Mouse (Mus musculus) stomach, embryonic 16.5 days (tissue): Measurements from ENCODE around the gene Dffa. TPM values are rescaled to one million over a fixed set of nuclear protein-coding genes. Genes with fewer than 3 reads are reported as not detected.

ENCODE experiments used
- ATAC-seq: fragments of 200-750 bp; cut with Nextera tagmentation; 2 replicates; pipeline ENCODE4 v1.8.0; 2017; ENCODE audit warnings: moderate number of reproducible peaks, moderate TSS enrichment; ENCODE audit not compliant: insufficient read depth, low FRiP score
- H3K27ac ChIP-seq: fragments of 300-500 bp; sonication (generic); 2 replicates; pipeline ENCODE4 v1.5.1; 2014; ENCODE audit warnings: low read length
- H3K27me3 ChIP-seq: fragments of 300-500 bp; sonication (generic); 2 replicates; pipeline ENCODE4 v1.6.1; 2014; ENCODE audit warnings: low read length, control low read depth, mixed read lengths; ENCODE audit not compliant: control insufficient read depth, insufficient read depth
- H3K36me3 ChIP-seq: fragments of 300-500 bp; sonication (generic); 2 replicates; pipeline ENCODE4 v1.6.1; 2014; ENCODE audit warnings: low read length; ENCODE audit not compliant: control insufficient read depth, insufficient read depth
- H3K4me1 ChIP-seq: fragments of 300-500 bp; sonication (generic); 2 replicates; pipeline ENCODE4 v1.6.1; 2014; ENCODE audit warnings: low read length, control low read depth, mixed read lengths; ENCODE audit not compliant: control insufficient read depth, insufficient read depth
- H3K4me2 ChIP-seq: fragments of 300-500 bp; sonication (generic); 2 replicates; pipeline ENCODE4 v1.6.1; 2014; ENCODE audit warnings: low read depth, low read length, mixed read lengths
- H3K4me3 ChIP-seq: fragments of 300-500 bp; sonication (generic); replicated peaks from 2 replicates; pipeline ENCODE4 v1.5.1; 2014; ENCODE audit warnings: mild to moderate bottlenecking, low read length
- H3K9ac ChIP-seq: fragments of 300-500 bp; sonication (generic); 2 replicates; pipeline ENCODE4 v1.6.1; 2014; ENCODE audit warnings: low read length
- H3K9me3 ChIP-seq: fragments of 300-500 bp; sonication (generic); replicated peaks from 2 replicates; pipeline ENCODE4 v1.6.1; 2016; ENCODE audit warnings: low read length, control low read depth; ENCODE audit not compliant: control insufficient read depth
- WGBS: fragments of 180-500 bp; shearing (Covaris S2); extraction: QIAGEN DNeasy Blood & Tissue Kit; methylation state at CpG from one replicate; pipeline ENCODE4 v1.1.7; 2014; 5-methylcytosine and 5-hydroxymethylcytosine counted together
- polyA plus RNA-seq: library from polyadenylated mRNA; unstranded; fragments of >200 nt; fragmentation: Nextera tagmentation; extraction: Ambion mirVana; gene quantifications from 2 replicates; pipeline ENCODE4 v1.2.1, GENCODE M21; 2015

The Dffa gene
- polyA plus RNA-seq, 1 experiment from 2014 or later = 32.3 TPM

DNA sequence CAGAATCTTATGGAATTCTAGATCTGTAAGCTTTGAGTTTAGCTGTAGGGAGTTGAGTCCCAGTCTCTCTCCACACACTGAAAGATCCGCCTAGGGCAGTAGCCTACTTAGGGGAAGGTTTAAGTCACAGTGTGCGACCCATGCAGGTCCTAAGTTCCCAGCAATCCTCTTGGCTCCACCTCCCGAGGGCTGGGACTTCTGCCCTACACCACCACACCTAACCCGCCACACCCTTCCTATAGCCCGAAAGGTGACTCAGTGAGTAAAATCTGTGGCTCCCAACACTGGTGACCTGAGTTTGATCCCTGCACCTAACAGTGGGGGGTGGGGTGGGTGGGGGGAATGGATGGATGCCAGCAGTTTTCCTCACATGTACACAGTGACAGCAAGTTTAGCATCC is 19.5 kb downstream of the Dffa start:
- Histone ChIP-seq H3K4me1 (no peaks in the 10 kb centered on the region), H3K4me2 (no peak overlapping the region), H3K9ac (no peak overlapping the region), H3K36me3 (no peaks in the 10 kb centered on the region), H3K9me3 (no peaks in the 10 kb centered on the region), H3K27ac (no peak overlapping the region), H3K27me3 (no peaks in the 10 kb centered on the region), H3K4me3 (no peak overlapping the region)
- ATAC-seq = peak; percentile 57; the same call in 1 of the 2 replicates
- WGBS = 50% methylated on average over 5 of the region's 5 CpGs

DNA sequence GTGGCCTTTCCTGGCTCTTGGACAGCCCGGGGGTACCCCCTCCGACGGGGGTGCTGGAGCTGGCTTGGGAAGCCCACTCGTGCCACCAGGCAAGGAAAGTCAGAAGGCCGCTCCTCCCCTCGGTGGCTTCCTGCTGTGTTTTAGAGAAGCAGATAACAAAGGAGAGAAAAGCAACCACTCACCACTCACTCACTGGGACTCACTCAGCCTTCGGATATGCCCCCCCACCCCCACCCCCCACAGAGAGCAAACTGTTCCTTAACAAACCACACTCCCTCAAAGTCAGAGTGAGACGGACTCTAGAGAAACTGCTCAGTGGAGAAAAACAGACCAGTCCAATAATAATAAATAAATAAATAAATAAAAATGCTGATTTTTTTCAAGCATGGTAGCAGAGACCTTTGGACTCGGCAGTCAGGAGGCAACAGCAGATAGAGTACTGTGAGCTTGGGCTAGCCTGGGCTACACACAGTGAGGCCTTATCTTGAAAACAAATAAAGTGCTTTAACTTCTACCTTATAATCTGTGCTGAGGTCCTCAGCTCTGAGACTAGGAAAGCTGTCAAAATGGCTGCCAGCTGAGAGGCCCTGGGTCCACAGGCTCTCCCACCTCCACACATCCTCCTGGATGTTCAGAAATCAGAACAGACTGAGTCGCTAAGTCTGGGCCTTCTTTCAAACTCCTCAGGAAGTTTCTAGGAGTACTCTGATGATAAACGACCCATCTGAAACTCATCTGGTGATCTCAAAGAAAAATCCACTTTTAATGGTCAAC is 21.6 kb downstream of the Dffa start:
- Histone ChIP-seq H3K36me3 (no peaks in the 10 kb centered on the region), H3K4me3 (no peak overlapping the region), H3K4me1 (no peaks in the 10 kb centered on the region), H3K27ac (no peak overlapping the region), H3K27me3 (no peaks in the 10 kb centered on the region), H3K4me2 (no peak overlapping the region), H3K9me3 (no peaks in the 10 kb centered on the region), H3K9ac (no peak overlapping the region)
- ATAC-seq = no peak
- WGBS = 67% methylated on average over 11 of the region's 11 CpGs

DNA sequence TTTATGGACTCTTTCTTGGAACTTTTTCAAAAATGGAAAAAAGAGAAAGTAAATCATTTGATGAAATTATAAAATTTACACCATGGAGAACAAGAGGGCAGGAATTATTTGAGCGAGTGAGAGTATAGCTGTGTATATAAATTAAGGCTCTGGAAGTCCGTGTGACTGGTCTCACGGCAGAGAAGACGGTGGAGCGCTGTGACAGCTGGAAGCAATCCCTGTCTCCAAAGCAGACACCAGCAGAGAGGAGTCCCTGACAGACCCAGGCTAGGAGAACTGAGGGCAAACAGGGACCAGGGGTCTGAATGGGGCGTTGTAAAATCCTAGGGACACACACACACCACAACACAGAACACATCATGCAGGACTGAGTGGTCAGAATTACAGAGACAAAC is 22.2 kb downstream of the Dffa start:
- ATAC-seq = no peak
- Histone ChIP-seq H3K9ac (no peak overlapping the region), H3K4me1 (no peaks in the 10 kb centered on the region), H3K27me3 (no peaks in the 10 kb centered on the region), H3K4me3 (no peak overlapping the region), H3K27ac (no peak overlapping the region), H3K4me2 (no peak overlapping the region), H3K36me3 (no peaks in the 10 kb centered on the region), H3K9me3 (no peaks in the 10 kb centered on the region)
- WGBS = 43% methylated on average over 6 of the region's 6 CpGs

DNA sequence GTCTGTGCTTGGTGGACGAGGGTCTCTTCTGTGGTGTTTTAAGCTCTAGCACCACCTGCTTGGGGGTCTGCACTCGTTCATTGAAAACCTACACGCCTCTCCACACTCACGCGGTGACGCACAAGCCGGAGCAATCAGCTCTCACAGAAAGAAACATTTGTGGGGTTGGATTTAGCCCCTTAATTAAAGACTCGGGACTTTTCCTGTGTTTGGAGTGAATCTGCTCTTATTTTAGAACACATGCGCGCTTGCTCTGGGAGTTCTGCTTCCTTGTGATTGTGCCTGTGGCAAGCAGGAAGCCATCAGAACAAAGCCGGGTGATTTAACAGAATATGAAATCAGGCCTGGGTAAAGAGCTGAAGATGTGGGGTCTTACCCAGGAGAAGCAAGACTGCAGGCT is 22.7 kb downstream of the Dffa start, which contains the start of gene Cort:
Cort (minus strand) TSS at position 101 of the 400 bp plus-strand sequence.
- Histone ChIP-seq H3K9ac (no peak within 1 kb of the TSS), H3K4me3 (no peak within 1 kb of the TSS), H3K4me1 (no peaks in the 10 kb centered on the region), H3K27ac (no peak within 1 kb of the TSS), H3K4me2 (no peak within 1 kb of the TSS), H3K36me3 (no peaks in the 10 kb centered on the region), H3K27me3 (no peaks in the 10 kb centered on the region), H3K9me3 (no peaks in the 10 kb centered on the region)
- 76% methylated on average over 11 of the region's 11 CpGs for whole genome bisulfite sequencing
- ATAC-seq = no peak

DNA sequence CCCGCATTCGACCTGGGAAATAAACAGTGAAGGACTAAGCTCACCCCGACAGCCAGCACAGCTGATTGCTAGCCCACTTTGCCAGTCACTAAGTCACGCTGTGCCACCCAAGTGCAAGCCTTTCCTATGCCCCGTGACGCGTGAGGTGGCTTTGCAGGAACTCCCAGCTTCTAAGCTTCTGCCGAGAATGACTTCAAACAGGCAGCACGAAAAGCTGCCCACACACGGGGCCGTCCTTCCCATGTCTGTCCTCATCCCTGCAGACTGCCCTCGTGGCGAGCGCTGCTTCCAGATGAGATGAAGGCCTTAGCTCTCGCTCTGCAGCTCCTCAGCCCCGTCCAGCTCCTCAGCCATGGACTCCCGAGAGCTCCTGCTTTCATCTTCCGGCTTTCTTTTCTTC is 24.5 kb downstream of the Dffa start:
- Histone ChIP-seq H3K4me2 (no peak overlapping the region), H3K27me3 (no peaks in the 10 kb centered on the region), H3K9ac (no peak overlapping the region), H3K36me3 (no peaks in the 10 kb centered on the region), H3K4me3 (no peak overlapping the region), H3K4me1 (no peaks in the 10 kb centered on the region), H3K27ac (no peak overlapping the region), H3K9me3 (no peaks in the 10 kb centered on the region)
- WGBS = 53% methylated on average over 18 of the region's 18 CpGs
- ATAC-seq = no peak

DNA sequence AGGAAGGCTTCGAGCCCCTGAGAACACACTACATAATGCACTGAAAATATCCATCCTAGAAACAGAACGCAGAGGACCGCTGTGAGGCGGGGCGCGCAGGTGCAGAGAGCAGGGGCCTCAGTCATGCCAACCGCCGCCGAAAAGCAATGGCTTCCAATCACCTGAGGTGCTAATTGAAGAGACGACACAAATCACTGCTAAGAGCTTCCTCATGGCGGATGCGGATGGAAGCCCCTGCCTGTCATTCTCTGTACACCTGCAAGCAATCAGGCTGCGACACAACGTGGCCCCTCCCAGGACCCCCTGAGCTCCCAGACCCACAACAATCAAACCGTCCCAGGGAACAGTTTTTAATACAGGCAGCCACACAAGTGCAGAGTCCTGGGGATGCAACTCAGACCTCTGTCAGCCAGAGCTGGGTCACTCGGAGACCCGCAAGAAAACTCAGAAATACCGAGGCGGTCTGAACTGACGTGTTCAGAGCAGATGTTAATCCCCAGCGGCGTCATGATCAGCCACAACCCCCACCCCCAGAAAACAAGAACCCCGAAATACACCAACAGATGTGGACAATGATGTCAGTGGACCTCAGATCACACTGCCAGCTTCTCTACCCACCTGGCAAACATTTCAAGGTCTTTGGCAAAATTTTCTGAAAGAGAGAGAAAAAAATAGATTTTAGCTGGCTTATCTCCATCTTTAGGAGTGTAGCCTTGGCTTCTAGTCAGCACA is 27.2 kb downstream of the Dffa start:
- 88% methylated on average over 23 of the region's 23 CpGs for WGBS
- no peak overlapping the region for H3K9ac ChIP-seq
- H3K4me3 ChIP-seq = no peak overlapping the region
- H3K27ac ChIP-seq = no peak overlapping the region
- H3K9me3 ChIP-seq = no peaks in the 10 kb centered on the region
- ATAC-seq = no peak
- H3K36me3 ChIP-seq = no peaks in the 10 kb centered on the region
- H3K4me1 ChIP-seq = no peaks in the 10 kb centered on the region
- H3K27me3 ChIP-seq = no peaks in the 10 kb centered on the region
- no peak overlapping the region for H3K4me2 ChIP-seq

DNA sequence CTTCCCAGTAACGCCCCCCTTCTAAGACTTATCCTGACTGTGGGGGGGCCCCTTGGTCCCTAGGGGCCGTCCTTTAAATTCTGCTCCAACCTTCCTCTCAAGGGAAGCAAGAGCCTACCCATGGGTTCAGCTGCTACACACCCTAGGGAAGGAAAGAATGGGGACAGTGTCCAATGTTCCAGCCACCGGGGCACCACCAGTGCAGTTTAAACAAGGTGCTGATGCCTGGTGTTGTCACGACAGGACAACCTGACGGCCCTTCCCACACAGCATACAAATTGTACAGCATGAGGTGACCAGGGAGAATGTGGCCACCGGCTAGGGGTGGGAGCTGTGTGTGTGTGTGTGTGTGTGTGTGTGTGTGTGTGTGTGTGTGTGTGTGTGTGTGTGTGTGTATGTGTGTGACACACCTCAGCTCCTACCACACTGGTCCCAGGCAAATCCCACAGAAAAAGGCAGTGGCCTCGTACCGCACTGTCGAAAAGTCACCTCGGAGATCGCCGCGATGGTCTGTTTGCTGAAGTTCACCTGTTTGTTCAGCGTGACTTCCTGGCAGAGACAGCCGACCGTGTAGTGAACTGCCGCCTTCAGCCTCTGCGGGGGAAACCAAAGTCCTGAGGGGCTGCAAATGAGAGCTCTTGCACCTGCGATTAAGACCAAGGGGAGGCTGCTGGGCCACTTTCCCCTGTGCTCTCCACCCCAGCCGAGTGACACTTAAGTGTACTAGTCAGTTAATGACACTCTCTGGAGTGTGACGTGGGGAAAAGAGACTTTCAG is 28.0 kb downstream of the Dffa start:
- Histone ChIP-seq H3K27ac (no peak overlapping the region), H3K9me3 (no peaks in the 10 kb centered on the region), H3K27me3 (no peaks in the 10 kb centered on the region), H3K4me1 (peaks cover 7% of the 10 kb centered on the region), H3K4me2 (no peak overlapping the region), H3K36me3 (no peaks in the 10 kb centered on the region), H3K9ac (no peak overlapping the region), H3K4me3 (no peak overlapping the region)
- WGBS = 63% methylated on average over 21 of the region's 21 CpGs
- no peak for ATAC-seq

DNA sequence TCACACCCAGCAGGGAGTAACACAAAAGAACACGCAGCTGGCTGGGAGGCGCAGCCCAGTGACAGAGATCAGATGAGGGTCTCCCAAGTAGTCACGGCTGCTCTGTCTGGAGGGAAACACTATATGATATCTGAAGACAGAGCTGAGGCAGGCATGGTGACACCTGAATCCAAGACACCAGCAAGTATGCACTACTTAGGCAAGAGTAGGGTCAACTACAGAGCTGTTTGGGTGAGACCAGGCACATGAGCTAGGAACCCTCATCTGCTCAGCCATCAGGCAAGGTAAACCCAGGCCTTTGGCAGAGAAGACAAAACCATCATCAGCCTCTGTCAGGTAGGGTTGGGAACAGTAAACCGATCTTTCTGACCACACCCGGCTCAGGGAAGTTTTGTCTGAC is 29.4 kb downstream of the Dffa start:
- Histone ChIP-seq H3K27ac (no peak overlapping the region), H3K4me2 (no peak overlapping the region), H3K4me1 (peaks cover 8% of the 10 kb centered on the region), H3K9ac (no peak overlapping the region), H3K36me3 (no peaks in the 10 kb centered on the region), H3K9me3 (no peaks in the 10 kb centered on the region), H3K4me3 (no peak overlapping the region), H3K27me3 (no peaks in the 10 kb centered on the region)
- no peak for ATAC-seq
- WGBS = 78% methylated on average over 5 of the region's 5 CpGs
